Mouse (Mus musculus) kidney, embryonic 14.5 days (tissue): ENCODE data around the gene Ube2l6. TPM values are rescaled to one million over a fixed set of nuclear protein-coding genes. Genes with fewer than 3 reads are reported as not detected.

Experiments
- ATAC-seq: fragments of 200-750 bp; cut with Nextera tagmentation; 2 replicates; pipeline ENCODE4 v1.8.0; 2017; ENCODE audit warnings: moderate number of reproducible peaks, mild to moderate bottlenecking, moderate TSS enrichment, moderate library complexity; ENCODE audit not compliant: low FRiP score, low TSS enrichment
- H3K27ac ChIP-seq: fragments of 300-500 bp; sonication (generic); 2 replicates; pipeline ENCODE4 v1.5.1; 2014; ENCODE audit warnings: low read depth, mild to moderate bottlenecking, low read length, moderate library complexity, mixed read lengths
- H3K27me3 ChIP-seq: fragments of 300-500 bp; sonication (generic); 2 replicates; pipeline ENCODE4 v1.6.1; 2014; ENCODE audit warnings: mild to moderate bottlenecking, low read length; ENCODE audit not compliant: control insufficient read depth, insufficient read depth
- H3K36me3 ChIP-seq: fragments of 300-500 bp; sonication (generic); 2 replicates; pipeline ENCODE4 v1.6.1; 2014; ENCODE audit warnings: low read length, mixed read lengths; ENCODE audit not compliant: control insufficient read depth, insufficient read depth
- H3K4me1 ChIP-seq: fragments of 300-500 bp; sonication (generic); 2 replicates; pipeline ENCODE4 v1.6.1; 2014; ENCODE audit warnings: low read length, mixed read lengths; ENCODE audit not compliant: control insufficient read depth, insufficient read depth
- H3K4me2 ChIP-seq: fragments of 300-500 bp; sonication (generic); replicated peaks from 2 replicates; pipeline ENCODE4 v1.6.1; 2014; ENCODE audit warnings: low read depth, mild to moderate bottlenecking, low read length
- H3K4me3 ChIP-seq: fragments of 300-500 bp; sonication (generic); 2 replicates; pipeline ENCODE4 v1.5.1; 2014; ENCODE audit warnings: mild to moderate bottlenecking, low read length
- H3K9ac ChIP-seq: fragments of 300-500 bp; sonication (generic); 2 replicates; pipeline ENCODE4 v1.6.1; 2014; ENCODE audit warnings: low read depth, mild to moderate bottlenecking, low read length, moderate library complexity
- H3K9me3 ChIP-seq: fragments of 300-500 bp; sonication (generic); 2 replicates; pipeline ENCODE4 v1.6.1; 2016; ENCODE audit warnings: low read length; ENCODE audit not compliant: control insufficient read depth
- WGBS: fragments of 180-500 bp; shearing (Covaris S2); extraction: QIAGEN DNeasy Blood & Tissue Kit; methylation state at CpG from one replicate; pipeline ENCODE4 v1.1.7; 2014; 5-methylcytosine and 5-hydroxymethylcytosine counted together
- polyA plus RNA-seq: library from polyadenylated mRNA; unstranded; fragments of >200 nt; fragmentation: Nextera tagmentation; extraction: Ambion mirVana; gene quantifications from 2 replicates; pipeline ENCODE4 v1.2.1, GENCODE M21; 2014

The Ube2l6 gene
- polyA plus RNA-seq, result 25.3 and 29.0 TPM in 2 replicates

GRCm38 (mm10) chr2:84798493-84798921 lies at the start of gene Ube2l6:
TSS of gene Ube2l6 (plus strand) at chr2:84798828.
- H3K9ac ChIP-seq, result peak within 1 kb of the TSS; percentile 49; the same call in 1 of the 2 replicates
- peaks cover 6% of the 10 kb centered on the region; the same call in 1 of the 2 replicates for H3K9me3 ChIP-seq
- H3K27me3 ChIP-seq, result no peaks in the 10 kb centered on the region
- 0 out of 2 replicates have a peak, but pooled peaks cover 4% of the 10 kb centered on the region for H3K4me1 ChIP-seq
- no peak within 1 kb of the TSS for H3K27ac ChIP-seq
- H3K36me3 ChIP-seq, result no peaks in the 10 kb centered on the region
- H3K4me3 ChIP-seq, result peak within 1 kb of the TSS; percentile 53
- ATAC-seq, result peak; percentile 77
- WGBS, result 2% methylated on average over 21 of the region's 21 CpGs
- peak within 1 kb of the TSS; percentile 87 for H3K4me2 ChIP-seq

- no peak overlapping the region for H3K4me2 ChIP-seq
- H3K9me3 ChIP-seq, result no peaks in the 10 kb centered on the region
- H3K9ac ChIP-seq, result no peak overlapping the region
- no peaks in the 10 kb centered on the region for H3K36me3 ChIP-seq
- H3K4me1 ChIP-seq, result no peaks in the 10 kb centered on the region
- no peak overlapping the region for H3K27ac ChIP-seq
- H3K27me3 ChIP-seq, result no peaks in the 10 kb centered on the region
- 56% methylated on average over 6 of the region's 6 CpGs for WGBS
- ATAC-seq, result no peak
- H3K4me3 ChIP-seq, result no peak overlapping the region
Measured at GRCm38 (mm10) chr2:84750115-84750514, 48.5 kb upstream of the Ube2l6 start.

GRCm38 (mm10) chr2:84756245-84756644 lies 42.4 kb upstream of the Ube2l6 start:
- Histone ChIP-seq H3K4me3 (no peak overlapping the region), H3K9ac (no peak overlapping the region), H3K27me3 (no peaks in the 10 kb centered on the region), H3K36me3 (no peaks in the 10 kb centered on the region), H3K9me3 (no peaks in the 10 kb centered on the region), H3K4me1 (no peaks in the 10 kb centered on the region), H3K4me2 (no peak overlapping the region), H3K27ac (no peak overlapping the region)
- WGBS, result 78% methylated on average over 5 of the region's 5 CpGs
- no peak for ATAC-seq

- 57% methylated on average over 7 of the region's 7 CpGs for WGBS
- H3K9me3 ChIP-seq, result no peaks in the 10 kb centered on the region
- no peak overlapping the region for H3K4me2 ChIP-seq
- H3K36me3 ChIP-seq, result no peaks in the 10 kb centered on the region
- H3K9ac ChIP-seq, result no peak overlapping the region
- no peak overlapping the region for H3K4me3 ChIP-seq
- no peak for ATAC-seq
- H3K4me1 ChIP-seq, result no peaks in the 10 kb centered on the region
- H3K27me3 ChIP-seq, result no peaks in the 10 kb centered on the region
- H3K27ac ChIP-seq, result no peak overlapping the region
Measured at GRCm38 (mm10) chr2:84757026-84757682, 41.5 kb upstream of the Ube2l6 start.

GRCm38 (mm10) chr2:84758542-84759127 lies 40.0 kb upstream of the Ube2l6 start:
- H3K36me3 ChIP-seq, result no peaks in the 10 kb centered on the region
- 1% methylated on average over 2 of the region's 2 CpGs for WGBS
- H3K9me3 ChIP-seq, result no peaks in the 10 kb centered on the region
- no peaks in the 10 kb centered on the region for H3K27me3 ChIP-seq
- H3K27ac ChIP-seq, result no peak overlapping the region
- no peak overlapping the region for H3K4me2 ChIP-seq
- no peaks in the 10 kb centered on the region for H3K4me1 ChIP-seq
- H3K4me3 ChIP-seq, result no peak overlapping the region
- peak; percentile 61; the same call in 1 of the 2 replicates for ATAC-seq
- H3K9ac ChIP-seq, result no peak overlapping the region

- 75% methylated on average over 8 of the region's 8 CpGs for WGBS
- no peaks in the 10 kb centered on the region for H3K36me3 ChIP-seq
- no peak overlapping the region for H3K9ac ChIP-seq
- H3K9me3 ChIP-seq, result no peaks in the 10 kb centered on the region
- no peaks in the 10 kb centered on the region for H3K4me1 ChIP-seq
- no peak overlapping the region for H3K4me3 ChIP-seq
- no peak overlapping the region for H3K27ac ChIP-seq
- no peak overlapping the region for H3K4me2 ChIP-seq
- ATAC-seq, result no peak
- no peaks in the 10 kb centered on the region for H3K27me3 ChIP-seq
Measured at GRCm38 (mm10) chr2:84760777-84761176, 37.9 kb upstream of the Ube2l6 start.

- no peak overlapping the region for H3K4me2 ChIP-seq
- H3K27ac ChIP-seq, result no peak overlapping the region
- H3K4me3 ChIP-seq, result no peak overlapping the region
- H3K9ac ChIP-seq, result no peak overlapping the region
- no peaks in the 10 kb centered on the region for H3K4me1 ChIP-seq
- no peak for ATAC-seq
- no peaks in the 10 kb centered on the region for H3K36me3 ChIP-seq
- H3K9me3 ChIP-seq, result no peaks in the 10 kb centered on the region
- 81% methylated on average over 3 of the region's 3 CpGs for WGBS
- H3K27me3 ChIP-seq, result no peaks in the 10 kb centered on the region
Measured at GRCm38 (mm10) chr2:84761309-84761708, 37.3 kb upstream of the Ube2l6 start.

- ATAC-seq, result no peak
- no peaks in the 10 kb centered on the region for H3K9me3 ChIP-seq
- H3K4me2 ChIP-seq, result no peak overlapping the region
- no peaks in the 10 kb centered on the region for H3K4me1 ChIP-seq
- H3K27me3 ChIP-seq, result no peaks in the 10 kb centered on the region
- WGBS, result 82% methylated on average over 1 of the region's 1 CpGs
- no peak overlapping the region for H3K4me3 ChIP-seq
- H3K36me3 ChIP-seq, result no peaks in the 10 kb centered on the region; the same call in 1 of the 2 replicates
- no peak overlapping the region for H3K9ac ChIP-seq
- H3K27ac ChIP-seq, result no peak overlapping the region
Measured at GRCm38 (mm10) chr2:84761840-84762239, 36.8 kb upstream of the Ube2l6 start.

GRCm38 (mm10) chr2:84762295-84762694 lies 36.3 kb upstream of the Ube2l6 start:
- no peak overlapping the region for H3K4me3 ChIP-seq
- H3K4me1 ChIP-seq, result no peaks in the 10 kb centered on the region
- WGBS, result 52% methylated on average over 4 of the region's 4 CpGs
- H3K27me3 ChIP-seq, result no peaks in the 10 kb centered on the region
- H3K9me3 ChIP-seq, result no peaks in the 10 kb centered on the region
- ATAC-seq, result no peak
- no peaks in the 10 kb centered on the region; the same call in 1 of the 2 replicates for H3K36me3 ChIP-seq
- H3K9ac ChIP-seq, result no peak overlapping the region
- H3K4me2 ChIP-seq, result no peak overlapping the region
- H3K27ac ChIP-seq, result no peak overlapping the region
